Comparison of ENCODE assay signal across 25 mouse cellular contexts in the genomic region with DNA sequence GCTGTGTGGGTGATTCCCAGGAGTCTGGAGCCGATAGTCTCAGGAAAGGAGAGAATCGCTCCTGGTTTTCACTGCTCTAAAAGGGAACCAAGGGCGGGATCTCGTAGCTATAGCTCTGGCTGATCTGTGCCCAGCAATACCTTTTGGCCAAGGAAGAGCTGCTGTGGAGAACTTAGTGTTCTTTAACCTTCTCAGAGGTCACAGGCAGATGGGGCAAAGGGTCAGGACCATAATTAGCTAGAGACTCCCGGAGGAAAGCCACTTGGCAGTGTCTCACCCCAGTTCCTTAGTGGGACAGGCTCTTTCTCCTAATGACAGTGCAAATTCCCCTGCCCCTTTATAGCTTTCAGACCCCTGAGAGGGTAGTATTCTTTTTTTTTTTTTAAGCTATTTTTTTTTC. TPM values are rescaled to one million over a fixed set of nuclear protein-coding genes. Genes with fewer than 3 reads are reported as not detected.
DNase-seq lines count a peak whose midpoint lies in the region; ATAC-seq and TF ChIP-seq lines count a peak whose summit lies in the region.
"Had no signal": no experiment of that assay in that cellular context is flagged by ENCODE, and none has a peak within 500 bp of the region (broad histone marks: within the 10 kb centered on the region; RNA-seq: fewer than 3 reads in every experiment).

No protein-coding gene starts in this region.

- no peaks in the 10 kb centered on the region for H3K9me3 ChIP-seq in kidney, embryonic 14.5 days (ENCODE audit: control insufficient read depth, low read length)
- no peaks in the 10 kb centered on the region for H3K9me3 ChIP-seq in liver, embryonic 11.5 days (ENCODE audit: control insufficient read depth, low read length)
- H3K9me3 ChIP-seq: forebrain, embryonic 10.5 days; forebrain, embryonic 13.5 days; G1E; hindbrain, embryonic 12.5 days; hindbrain, embryonic 15.5 days had no signal

- DNase-seq in adrenal gland, postnatal 14 days: peak; percentile 34
- no peak for DNase-seq in adrenal gland, adult 18-20 months (ENCODE audit: low spot score in 2 of 2)
- DNase-seq in kidney, adult 2 months: peak; percentile 24
- peak; percentile 72 for DNase-seq in liver, adult 2 months (ENCODE audit: extremely low read depth, low read depth, low spot score)
- no peak for DNase-seq in liver, embryonic 11.5 days (ENCODE audit: low spot score)
- DNase-seq in embryo, embryonic 9.5 days (ENCODE audit: extremely low spot score): no peak
- DNase-seq: adrenal gland, adult 2 months; B cell, adult 2 months; cerebellum, adult 11-12 months; cerebellum, adult 8-10 months; cerebellum, postnatal 10 days; cerebellum, postnatal 36 days; embryo, embryonic 11 days; gastrocnemius, postnatal 25 days; heart, adult 2 months had no signal

- no peak overlapping the region for H3K9ac ChIP-seq in kidney, embryonic 14.5 days (ENCODE audit: low read depth, low read length)
- H3K9ac ChIP-seq in liver, adult 2 months (ENCODE audit: low read depth, low read length): no peak overlapping the region
- no peak overlapping the region for H3K9ac ChIP-seq in liver, embryonic 11.5 days (ENCODE audit: low read depth, low read length)
- H3K9ac ChIP-seq: forebrain, embryonic 13.5 days; hindbrain, embryonic 12.5 days; hindbrain, embryonic 15.5 days had no signal

- peaks cover 3% of the 10 kb centered on the region; the same call in 1 of the 2 replicates for H3K4me1 ChIP-seq in kidney, adult 2 months (ENCODE audit: control insufficient read depth, insufficient read depth, low read length)
- no peaks in the 10 kb centered on the region for H3K4me1 ChIP-seq in kidney, embryonic 14.5 days (ENCODE audit: control insufficient read depth, insufficient read depth, low read length)
- peaks cover 17% of the 10 kb centered on the region for H3K4me1 ChIP-seq in liver, adult 2 months (ENCODE audit: control insufficient read depth, insufficient read depth, low read length)
- H3K4me1 ChIP-seq in liver, embryonic 11.5 days (replicated peaks; ENCODE audit: control insufficient read depth, insufficient read depth, low read length): peaks cover 23% of the 10 kb centered on the region
- H3K4me1 ChIP-seq: forebrain, embryonic 10.5 days; forebrain, embryonic 13.5 days; hindbrain, embryonic 12.5 days; hindbrain, embryonic 15.5 days had no signal

- H3K27me3 ChIP-seq in kidney, adult 2 months (replicated peaks; ENCODE audit: control insufficient read depth, insufficient read depth, low read length): no peaks in the 10 kb centered on the region; the same call in 1 of the 2 replicates
- no peaks in the 10 kb centered on the region for H3K27me3 ChIP-seq in kidney, embryonic 14.5 days (ENCODE audit: control insufficient read depth, insufficient read depth, low read length)
- H3K27me3 ChIP-seq in liver, adult 2 months (ENCODE audit: control insufficient read depth, insufficient read depth, low read length): no peaks in the 10 kb centered on the region
- no peaks in the 10 kb centered on the region for H3K27me3 ChIP-seq in liver, embryonic 11.5 days (replicated peaks; ENCODE audit: control insufficient read depth, insufficient read depth, low read length)
- H3K27me3 ChIP-seq: CH12.LX; forebrain, embryonic 13.5 days; hindbrain, embryonic 12.5 days; hindbrain, embryonic 15.5 days; Patski had no signal

- TF ChIP-seq POLR2A in kidney, adult 2 months (IDR thresholded peaks at IDR 0.05; ENCODE audit: low read depth, low read length): no peak
- TF ChIP-seq POLR2A in liver, adult 2 months (IDR thresholded peaks at IDR 0.05; ENCODE audit: extremely low read depth, insufficient read depth, low read length): no peak

- H3K27ac ChIP-seq in kidney, adult 2 months (ENCODE audit: insufficient read depth, low read depth, low read length): no peak overlapping the region
- H3K27ac ChIP-seq in kidney, embryonic 14.5 days (ENCODE audit: low read depth, low read length): no peak overlapping the region
- no peak overlapping the region for H3K27ac ChIP-seq in liver, adult 2 months (replicated peaks; ENCODE audit: insufficient read depth, low read depth, low read length)
- no peak overlapping the region for H3K27ac ChIP-seq in liver, embryonic 11.5 days (ENCODE audit: low read depth, low read length)
- H3K27ac ChIP-seq: forebrain, embryonic 10.5 days; forebrain, embryonic 13.5 days; heart, adult 2 months; hindbrain, embryonic 12.5 days; hindbrain, embryonic 15.5 days had no signal

- TF ChIP-seq CTCF in kidney, adult 2 months (conservative IDR thresholded peaks at IDR 0.05; ENCODE audit: insufficient read depth, insufficient read length, low read depth, low read length): no peak
- no peak for TF ChIP-seq CTCF in liver, adult 2 months (IDR thresholded peaks at IDR 0.05; ENCODE audit: low read depth, low read length)

- WGBS in kidney, adult 2 months: 61% methylated on average over 5 of the region's 5 CpGs
- WGBS in kidney, embryonic 14.5 days: 68% methylated on average over 5 of the region's 5 CpGs
- 57% methylated on average over 5 of the region's 5 CpGs for WGBS in liver, adult 2 months
- WGBS in liver, embryonic 11.5 days: 85% methylated on average over 5 of the region's 5 CpGs

- H3K79me2 ChIP-seq in liver, adult 2 months (ENCODE audit: control insufficient read depth, insufficient read depth, low read length): peaks cover 5% of the 10 kb centered on the region; the same call in 1 of the 2 replicates

- no peak overlapping the region for H3K4me3 ChIP-seq in kidney, adult 2 months (ENCODE audit: insufficient read depth, low read depth, low read length)
- H3K4me3 ChIP-seq in kidney, embryonic 14.5 days (ENCODE audit: low read length): no peak overlapping the region
- H3K4me3 ChIP-seq in liver, adult 2 months (ENCODE audit: insufficient read depth, low read depth, low read length): no peak overlapping the region
- no peak overlapping the region for H3K4me3 ChIP-seq in liver, embryonic 11.5 days (ENCODE audit: low read depth, low read length)
- H3K4me3 ChIP-seq: forebrain, embryonic 10.5 days; forebrain, embryonic 13.5 days; heart, adult 2 months; hindbrain, embryonic 12.5 days; hindbrain, embryonic 15.5 days had no signal

- no peak for ATAC-seq in kidney, embryonic 14.5 days (ENCODE audit: low FRiP score, low TSS enrichment)
- no peak for ATAC-seq in liver, embryonic 11.5 days (replicated peaks; ENCODE audit: low FRiP score)
- ATAC-seq: forebrain, embryonic 13.5 days; forebrain, embryonic 16.5 days; Patski had no signal

- no peak overlapping the region for H3K4me2 ChIP-seq in kidney, embryonic 14.5 days (replicated peaks; ENCODE audit: low read depth, low read length)
- no peak overlapping the region for H3K4me2 ChIP-seq in liver, embryonic 11.5 days
- H3K4me2 ChIP-seq: forebrain, embryonic 13.5 days; heart, embryonic 11.5 days; hindbrain, embryonic 12.5 days; hindbrain, embryonic 15.5 days had no signal

- no peaks in the 10 kb centered on the region for H3K36me3 ChIP-seq in kidney, adult 2 months (ENCODE audit: control insufficient read depth, insufficient read depth, low read length)
- no peaks in the 10 kb centered on the region for H3K36me3 ChIP-seq in kidney, embryonic 14.5 days (ENCODE audit: control insufficient read depth, insufficient read depth, low read length)
- H3K36me3 ChIP-seq in liver, adult 2 months (ENCODE audit: control insufficient read depth, insufficient read depth, low read length): no peaks in the 10 kb centered on the region
- H3K36me3 ChIP-seq in liver, embryonic 11.5 days (ENCODE audit: control insufficient read depth, insufficient read depth, low read length): no peaks in the 10 kb centered on the region
- H3K36me3 ChIP-seq: forebrain, embryonic 10.5 days; hindbrain, embryonic 12.5 days; hindbrain, embryonic 15.5 days had no signal

RNA-seq across cellular contexts. Expression of gene Stim1, which starts 43.2 kb away (rescaled TPM):
- 71.0 and 88.3 TPM in 2 replicates for total RNA-seq in adrenal gland, postnatal 14 days (2021)
- 10 to 100 TPM; 74.0 to 77.1 TPM for total RNA-seq in adrenal gland, adult 18-20 months (2021)
- polyA plus RNA-seq in kidney, adult 2 months (2012; rRNA removed): 33.6 and 37.0 TPM in 2 replicates
- polyA plus RNA-seq in kidney, embryonic 14.5 days (2014; fragmentation: Nextera tagmentation; extraction: Ambion mirVana): 8.1 and 11.6 TPM in 2 replicates
- 15.7 and 21.6 TPM in 2 replicates for total RNA-seq in liver, adult 2 months (2014; rRNA removed)
- 25.4 and 28.0 TPM in 2 replicates for polyA plus RNA-seq in liver, adult 2 months (2012; rRNA removed)
- 22.0 and 23.3 TPM in 2 replicates for polyA plus RNA-seq in liver, embryonic 11.5 days (2014; fragmentation: Nextera tagmentation; extraction: Ambion mirVana)

RNA-seq across cellular contexts. Expression of gene Rhog, which starts 55.0 kb away (rescaled TPM):
- 53.6 and 63.5 TPM in 2 replicates for total RNA-seq in adrenal gland, postnatal 14 days (2021)
- total RNA-seq in adrenal gland, adult 18-20 months (2021): 10 to 100 TPM; 43.5 to 55.7 TPM
- polyA plus RNA-seq in kidney, adult 2 months (2012; rRNA removed): 39.2 and 52.3 TPM in 2 replicates
- polyA plus RNA-seq in kidney, embryonic 14.5 days (2014; fragmentation: Nextera tagmentation; extraction: Ambion mirVana): 47.6 and 62.6 TPM in 2 replicates
- total RNA-seq in liver, adult 2 months (2014; rRNA removed): 3.9 and 6.6 TPM in 2 replicates
- polyA plus RNA-seq in liver, adult 2 months (2012; rRNA removed): 22.4 and 26.3 TPM in 2 replicates
- polyA plus RNA-seq in liver, embryonic 11.5 days (2014; fragmentation: Nextera tagmentation; extraction: Ambion mirVana): 76.8 and 81.1 TPM in 2 replicates

Comparison
In these comparisons a context has a peak if more than half of its experiments do, and no peak if none do; other contexts are left out.
1. DNase-seq: peak in adrenal gland, postnatal 14 days (single experiment), kidney, adult 2 months (single experiment) and liver, adult 2 months (single experiment); none in adrenal gland, adult 18-20 months (0 of 2), liver, embryonic 11.5 days (single experiment) and embryo, embryonic 9.5 days (single experiment).